Mouse (Mus musculus) liver, adult 2 months (tissue): Measurements from ENCODE around the gene Kif13a.

Experiments used
- CTCF ChIP-seq: fragments of 200-500 bp; IDR thresholded peaks from 2 replicates; pipeline ENCODE4 v1.5.1; 2011; ENCODE audit warnings: low read depth, low read length, control low read depth
- POLR2A ChIP-seq: fragments of 200-500 bp; IDR thresholded peaks from 2 replicates; pipeline ENCODE4 v1.6.1; 2011; ENCODE audit warnings: low read length, control low read depth; ENCODE audit not compliant: insufficient read depth; ENCODE audit errors: extremely low read depth

GRCm38 (mm10) chr13:46810613-46811012, 119.1 kb downstream of the Kif13a start:
- TF ChIP-seq CTCF: no peak
- no peak for TF ChIP-seq POLR2A
